Mouse (Mus musculus) Patski (cell line): ENCODE measurements at regions not wholly inside any gene's neighbourhood (a gene's known extent, or its start where the extent isn't known, plus 50 kb on each side); places are given as distances from the start of the nearest gene placed in this dataset.
"Not testable (repeated sequence)": the region's sequence is repeated elsewhere in the genome, so short reads cannot be mapped to it uniquely, and the experiment has no call there.

Source experiments
- ATAC-seq: fragments of 100-300 bp; one replicate; pipeline ENCODE4 v1.8.0; 2021
- CTCF ChIA-PET: fragments of 350-600 bp; sonication (Branson Sonifier 250); formaldehyde crosslinking; loops from one replicate; lab custom pipeline; 2022; ENCODE audit warnings: inconsistent platforms; lab: Charles Lee
- POLR2A ChIA-PET: fragments of 350-600 bp; sonication (Branson Sonifier 250); formaldehyde crosslinking; loops from one replicate; lab custom pipeline; 2022; ENCODE audit warnings: antibody characterized with exemption, inconsistent platforms; lab: Charles Lee
- DNase-seq: peaks from one replicate; pipeline ENCODE4 v3.0.0-alpha.2; 2011; ENCODE audit warnings: low read depth, low spot score
- H3K27me3 ChIP-seq: fragments of 371-371 bp; one replicate; pipeline ENCODE4 v1.5.1; 2021
- CTCF ChIP-seq: fragments of 100-300 bp; IDR thresholded peaks from one replicate; pipeline ENCODE4 v1.5.1; 2021
- in situ Hi-C: fragments of 300-500 bp; cut with MboI; formaldehyde crosslinking; loops from 3 replicates; pipeline ENCODE4 v1.11.1; 2018; ENCODE audit warnings: low pct_unique_long_range_greater_than_20kb, mixed read lengths

DNA sequence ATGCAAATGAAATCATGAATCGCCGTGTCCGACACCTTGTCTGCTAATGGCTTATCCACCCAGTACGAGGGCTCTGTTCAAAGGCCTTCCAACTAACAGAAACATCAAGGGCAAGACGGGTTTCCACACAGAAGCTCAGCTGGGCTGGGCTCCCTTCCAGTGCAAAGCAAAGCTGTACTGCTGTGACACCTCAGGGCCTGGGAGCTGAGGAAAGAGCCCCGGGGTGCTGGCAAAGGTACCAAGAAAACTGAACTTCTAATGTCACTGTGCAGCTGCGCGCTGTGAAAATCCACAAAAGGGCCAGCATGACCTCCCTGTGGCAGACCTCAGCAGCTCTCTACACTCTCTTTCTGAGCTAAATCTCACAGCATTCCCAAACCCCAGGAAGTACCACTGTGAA, 173.7 kb upstream of the Pum3 start:
- no peak for DNase-seq
- CTCF ChIA-PET, result no interaction called here
- in situ Hi-C loops, result no loop called here
- POLR2A ChIA-PET, result interaction anchor here (1.0 kb wide), 1 partner anchor 129 kb away, joined by 3 read pairs; no protein-coding TSS in a partner anchor
- no peak for TF ChIP-seq CTCF
- ATAC-seq, result no peak
- H3K27me3 ChIP-seq, result peaks cover 49% of the 10 kb centered on the region

DNA sequence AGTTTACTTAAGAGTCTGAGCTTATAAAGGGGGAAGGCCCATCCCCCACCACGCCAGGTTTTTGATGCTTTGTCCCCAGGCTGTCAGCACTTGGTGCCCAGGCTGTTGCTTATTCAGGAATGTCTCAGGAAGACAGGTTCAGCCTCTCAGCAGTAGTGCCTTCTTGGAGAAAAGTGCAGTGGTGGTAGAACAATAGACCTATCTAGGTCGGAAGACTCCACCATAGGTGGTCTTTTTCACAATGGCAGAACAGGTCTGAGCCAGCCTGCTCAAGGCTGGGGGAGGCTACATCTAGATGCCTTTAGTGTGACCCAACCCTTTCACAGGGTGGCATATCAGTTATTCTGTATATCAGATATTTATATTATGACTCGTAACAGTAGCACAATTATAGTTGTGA, 171.9 kb upstream of the Pum3 start:
- POLR2A ChIA-PET, result no interaction called here
- peaks cover 50% of the 10 kb centered on the region for H3K27me3 ChIP-seq
- no peak for DNase-seq
- ATAC-seq, result no peak
- CTCF ChIA-PET, result no interaction called here
- no peak for TF ChIP-seq CTCF
- in situ Hi-C loops, result no loop called here

DNA sequence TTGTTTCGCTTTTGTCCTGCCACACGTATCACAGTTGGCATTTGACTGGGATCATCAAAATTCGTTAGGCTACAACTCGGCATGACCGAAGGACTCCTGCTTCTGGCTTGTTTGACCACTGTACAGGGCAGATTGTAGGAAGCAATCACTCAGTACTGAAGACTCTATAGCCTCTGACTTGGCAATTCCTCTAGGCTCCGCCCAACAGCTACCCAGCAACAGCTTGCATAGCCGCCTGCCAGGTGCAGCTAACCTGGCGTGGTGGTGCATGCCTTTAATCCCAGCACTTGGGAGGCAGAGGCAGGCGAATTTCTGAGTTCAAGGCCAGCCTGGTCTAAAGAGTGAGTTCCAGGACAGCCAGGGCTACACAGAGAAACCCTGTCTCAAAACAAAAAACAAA, 170.8 kb upstream of the Pum3 start:
- POLR2A ChIA-PET, CTCF ChIA-PET, in situ Hi-C loops, DNase-seq, ATAC-seq: not testable (repeated sequence)
- peaks cover 61% of the 10 kb centered on the region for H3K27me3 ChIP-seq

DNA sequence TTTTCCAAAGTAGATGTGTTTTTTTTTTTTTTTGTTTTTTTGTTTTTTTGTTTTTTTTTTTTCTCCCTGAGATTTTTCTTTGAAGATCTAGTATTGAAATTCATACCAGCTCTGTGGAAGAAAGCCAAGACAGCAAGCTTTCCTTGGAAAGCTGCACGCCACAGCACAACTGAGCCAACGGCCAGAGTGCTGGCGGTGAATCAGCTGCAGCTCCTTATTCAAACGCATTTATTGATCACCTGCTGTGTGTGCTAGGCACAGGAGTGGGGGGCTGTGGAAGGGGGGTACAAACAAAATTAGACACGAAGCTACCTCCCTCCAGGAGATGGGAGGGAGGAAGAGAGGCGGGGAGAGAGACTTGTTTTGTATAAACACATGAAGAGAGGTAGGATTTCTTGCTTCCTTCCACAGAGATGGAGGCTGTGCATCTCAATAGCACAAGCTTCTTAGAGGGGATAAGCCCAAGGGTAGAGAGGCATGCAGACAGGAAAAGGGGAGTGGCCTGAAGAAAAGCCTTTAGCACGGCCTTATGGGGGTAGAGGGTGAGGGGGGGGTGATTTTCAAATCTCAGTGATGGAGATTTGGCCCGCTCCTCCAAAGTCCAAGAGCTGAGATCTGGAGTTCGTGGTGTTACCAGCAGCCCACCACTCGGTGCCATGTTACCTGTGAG, 170.1 kb upstream of the Pum3 start:
- POLR2A ChIA-PET, result no interaction called here

DNA sequence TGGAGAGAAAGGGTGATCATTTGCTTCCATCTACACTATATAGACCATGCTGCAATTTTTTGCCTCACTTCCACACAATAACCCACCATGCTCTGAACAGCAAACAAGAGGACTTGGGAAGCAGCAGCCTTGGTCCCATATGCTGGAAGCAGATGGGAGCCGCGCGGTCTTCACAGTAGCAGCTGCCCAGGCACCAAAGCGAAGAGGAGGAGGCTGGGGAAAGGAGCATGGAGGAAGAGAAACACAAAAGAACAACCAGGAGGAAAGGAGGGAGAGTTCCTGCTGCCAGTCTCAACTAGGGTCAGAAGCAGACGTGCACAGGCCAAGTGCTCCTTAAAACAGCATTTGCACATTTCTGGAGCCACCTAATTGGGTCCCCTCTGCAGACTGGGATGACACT, 168.7 kb upstream of the Pum3 start:
- POLR2A ChIA-PET, result no interaction called here
- H3K27me3 ChIP-seq, result peaks cover 72% of the 10 kb centered on the region
- ATAC-seq, result no peak
- CTCF ChIA-PET, result no interaction called here
- no peak for TF ChIP-seq CTCF
- in situ Hi-C loops, result no loop called here
- no peak for DNase-seq

More for the DNA sequence above, 170.1 kb upstream of the Pum3 start:
- no peak for DNase-seq
- CTCF ChIA-PET, result no interaction called here
- ATAC-seq, result no peak
- in situ Hi-C loops, result no loop called here
- peaks cover 62% of the 10 kb centered on the region for H3K27me3 ChIP-seq
- no peak for TF ChIP-seq CTCF

DNA sequence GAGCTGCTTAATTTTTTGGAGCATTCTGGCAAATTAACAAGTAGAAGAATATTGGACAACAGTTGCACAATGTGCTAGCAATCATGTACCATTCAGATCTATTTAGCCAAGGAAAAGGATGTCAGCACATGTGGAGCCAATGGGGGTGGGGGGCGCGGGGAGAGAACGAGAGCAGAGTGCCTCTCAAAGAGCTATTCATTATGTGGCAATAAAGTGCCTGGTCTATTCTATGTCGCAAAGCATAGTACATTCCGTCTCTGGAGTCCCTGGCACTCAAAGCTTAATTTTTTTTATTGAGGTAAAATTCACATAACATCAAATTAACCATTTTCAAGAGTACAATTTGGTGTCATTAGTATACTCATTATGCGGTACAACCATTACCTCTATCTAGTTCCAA, 155.9 kb upstream of the Pum3 start:
- ChIA-PET POLR2A (interaction anchor here (0.6 kb wide), 1 partner anchor 1023 kb away, joined by 5 read pairs; no protein-coding TSS in a partner anchor), CTCF (no interaction called here)
- in situ Hi-C loops, result no loop called here
- ATAC-seq (no peak), DNase-seq (no peak)
- H3K27me3 ChIP-seq, result peaks cover 83% of the 10 kb centered on the region
- TF ChIP-seq CTCF, result no peak

DNA sequence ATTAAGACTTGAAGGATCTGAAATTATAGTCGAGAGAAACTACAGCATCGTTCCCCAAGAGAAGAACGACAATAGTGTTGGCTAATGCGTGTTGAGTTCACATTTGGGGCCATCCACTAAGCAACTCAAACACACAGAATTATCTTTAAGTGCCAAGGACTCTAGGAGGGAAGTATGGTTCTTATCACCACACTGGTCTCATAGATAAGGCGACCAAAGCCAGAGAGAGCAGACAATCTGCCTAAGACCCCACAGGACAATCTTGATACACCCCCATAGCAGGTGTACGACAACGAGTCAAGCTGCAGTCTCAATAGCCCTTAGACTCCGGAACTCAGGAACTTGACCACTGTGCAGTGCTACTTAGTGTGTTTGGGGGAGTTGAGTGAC, 152.5 kb upstream of the Pum3 start:
- in situ Hi-C loops, result no loop called here
- ATAC-seq (no peak), DNase-seq (no peak)

DNA sequence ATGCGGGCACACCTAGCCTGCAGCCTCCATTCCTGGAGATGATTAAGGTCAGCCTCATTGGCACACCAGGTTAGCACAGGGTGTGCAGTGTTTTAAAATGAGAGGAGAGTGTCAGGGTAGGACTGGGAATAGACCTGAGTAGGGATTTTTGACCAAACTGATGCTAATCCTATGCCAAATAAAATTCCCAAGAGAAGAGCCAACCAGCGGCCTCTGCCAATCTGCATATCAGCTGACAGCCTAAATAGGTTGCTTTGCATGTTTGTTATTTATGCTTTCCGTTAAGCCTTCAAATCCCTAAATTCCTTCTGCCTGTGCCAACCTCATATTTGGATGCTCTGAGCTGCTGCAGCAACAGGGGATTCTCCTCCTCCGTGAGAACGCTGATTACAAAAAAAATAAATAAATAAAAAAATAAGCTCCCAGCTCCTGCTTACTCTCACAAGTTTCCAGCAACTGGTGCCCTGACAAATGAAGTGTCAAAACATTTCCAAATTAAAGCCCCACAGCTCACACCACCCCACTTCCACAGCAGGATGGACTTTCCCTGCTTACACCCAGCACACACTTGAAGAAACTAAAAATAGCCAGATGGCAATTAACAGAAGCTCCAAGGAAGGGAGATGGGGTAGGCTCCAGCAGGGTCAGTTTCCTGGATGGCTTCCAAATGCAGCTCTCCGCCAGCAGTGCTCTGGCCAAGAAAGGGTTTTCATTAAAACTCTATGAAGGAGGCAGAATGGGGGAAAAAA, 151.9 kb upstream of the Pum3 start:
- no peak for TF ChIP-seq CTCF
- ChIA-PET CTCF (no interaction called here), POLR2A (no interaction called here)
- DNase-seq (no peak), ATAC-seq (no peak)
- in situ Hi-C loops, result no loop called here
- peaks cover 80% of the 10 kb centered on the region for H3K27me3 ChIP-seq

More for the DNA sequence above, 152.5 kb upstream of the Pum3 start:
- ChIA-PET POLR2A (no interaction called here), CTCF (interaction anchor here (2.8 kb wide), 1 partner anchor 14 kb away, joined by 7 read pairs; no protein-coding TSS in a partner anchor)
- no peak for TF ChIP-seq CTCF
- peaks cover 76% of the 10 kb centered on the region for H3K27me3 ChIP-seq

DNA sequence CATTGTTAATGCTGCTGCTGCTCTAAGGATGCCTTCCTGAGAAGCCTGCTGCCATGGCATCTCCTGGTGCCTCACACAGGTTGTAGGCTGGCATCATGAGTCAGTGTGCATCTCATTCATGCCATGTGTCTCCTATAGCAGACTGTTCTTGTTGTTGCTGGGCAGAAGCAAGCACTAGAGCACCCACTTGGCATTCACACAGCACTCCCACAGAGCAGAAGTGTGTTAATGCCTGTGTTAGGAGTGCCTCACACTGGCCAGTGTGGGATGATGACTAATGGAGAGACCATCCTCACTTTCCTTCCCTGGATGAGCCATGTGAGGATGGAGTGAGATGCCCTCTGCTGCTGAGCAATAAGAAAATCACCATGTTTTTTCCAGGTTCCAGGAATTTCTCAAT, 146.9 kb upstream of the Pum3 start:
- TF ChIP-seq CTCF, result no peak
- CTCF ChIA-PET, result no interaction called here
- in situ Hi-C loops, result no loop called here
- no peak for DNase-seq
- peaks cover 56% of the 10 kb centered on the region for H3K27me3 ChIP-seq
- POLR2A ChIA-PET, result no interaction called here
- no peak for ATAC-seq

DNA sequence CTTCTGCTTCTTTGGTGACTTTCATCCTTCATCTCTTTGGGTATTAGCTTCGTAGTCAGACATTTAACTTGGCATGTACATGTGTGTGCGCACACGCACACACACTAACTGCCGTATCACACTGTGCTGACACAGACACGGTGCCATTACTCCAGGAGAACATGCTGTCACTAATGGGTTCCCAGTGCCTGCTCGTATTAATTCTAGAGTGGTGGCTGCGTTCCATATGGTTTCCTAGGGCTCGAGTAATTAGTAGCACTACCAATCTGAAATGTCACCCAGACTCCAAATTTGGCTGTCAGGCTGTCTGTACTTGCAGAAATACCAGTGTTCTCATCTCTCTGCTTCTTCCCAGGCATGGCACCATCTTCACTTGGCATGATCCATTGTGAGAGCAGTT, 137.3 kb upstream of the Pum3 start:
- TF ChIP-seq CTCF, result no peak
- DNase-seq, result no peak
- CTCF ChIA-PET, result no interaction called here
- POLR2A ChIA-PET, result no interaction called here
- peaks cover 52% of the 10 kb centered on the region for H3K27me3 ChIP-seq
- no peak for ATAC-seq
- in situ Hi-C loops, result no loop called here

DNA sequence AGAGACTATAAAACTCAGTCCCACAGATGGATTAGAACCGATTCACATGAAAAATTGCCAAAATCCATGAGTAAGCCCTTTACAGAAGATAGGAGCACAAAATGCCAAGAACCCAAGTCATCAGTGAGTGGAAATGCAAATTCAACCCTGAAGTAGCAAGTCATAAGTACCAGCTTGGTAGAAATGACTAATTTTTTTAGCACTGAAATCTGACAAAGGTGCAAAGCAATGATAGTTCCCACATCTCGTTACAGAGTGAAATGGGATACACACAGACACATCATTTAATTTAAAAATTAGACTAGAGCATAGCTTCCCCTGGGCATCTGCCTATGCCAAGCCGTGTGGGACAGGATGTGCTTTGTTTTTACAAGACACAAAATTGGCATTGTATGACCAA, 136.4 kb upstream of the Pum3 start:
- H3K27me3 ChIP-seq, result peaks cover 44% of the 10 kb centered on the region
- ATAC-seq, result no peak
- no peak for DNase-seq
- in situ Hi-C loops, result no loop called here
- no peak for TF ChIP-seq CTCF
- CTCF ChIA-PET, result interaction anchor here (1.3 kb wide), 1 partner anchor 15 kb away, joined by 3 read pairs; no protein-coding TSS in a partner anchor
- POLR2A ChIA-PET, result interaction anchor here (1.2 kb wide), 1 partner anchor 8 kb away, joined by 3 read pairs; no protein-coding TSS in a partner anchor
